In the genomic region with DNA sequence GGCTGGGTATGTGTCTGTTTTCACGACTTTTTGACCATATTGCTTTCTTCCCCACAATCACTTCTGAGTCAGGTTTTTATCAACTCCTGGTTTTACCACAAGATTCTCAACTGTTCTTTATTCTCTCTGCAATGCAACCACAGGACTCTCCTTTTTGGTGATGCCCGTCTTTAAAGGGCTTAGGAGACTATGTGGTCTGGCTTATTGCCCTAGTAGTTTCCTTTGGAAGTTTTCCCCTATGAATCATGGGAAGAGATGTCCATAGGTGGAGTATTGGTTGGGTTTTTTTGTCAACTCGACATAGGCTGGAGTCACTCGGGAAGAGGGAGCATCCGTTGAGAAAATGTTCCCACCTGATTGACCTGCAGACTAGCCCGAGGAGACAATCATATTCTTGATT, we compare ENCODE assay signal across 30 mouse cellular contexts. TPM values are rescaled to one million over a fixed set of nuclear protein-coding genes. Genes with fewer than 3 reads are reported as not detected.
"Had no signal": no experiment of that assay in that cellular context is flagged by ENCODE, and none has a peak within 500 bp of the region (broad histone marks: within the 10 kb centered on the region; RNA-seq: fewer than 3 reads in every experiment).

No protein-coding gene starts in this region.

- H3K4me2 ChIP-seq: heart, embryonic 12.5 days; hindbrain, embryonic 12.5 days; hindbrain, embryonic 14.5 days; intestine, embryonic 15.5 days; kidney, embryonic 15.5 days; limb, embryonic 13.5 days; limb, embryonic 15.5 days; liver, embryonic 12.5 days had no signal

- H3K4me1 ChIP-seq: hindbrain, embryonic 12.5 days; limb, embryonic 15.5 days; liver, embryonic 12.5 days had no signal

- H3K4me3 ChIP-seq: gastrocnemius, adult 2 months; heart, embryonic 10.5 days; heart, embryonic 12.5 days; hindbrain, embryonic 10.5 days; hindbrain, embryonic 12.5 days; intestine, embryonic 15.5 days; kidney, embryonic 15.5 days; limb, embryonic 13.5 days; limb, embryonic 15.5 days; liver, embryonic 12.5 days had no signal

- H3K27me3 ChIP-seq: hindbrain, embryonic 12.5 days; intestine, embryonic 15.5 days; kidney, embryonic 15.5 days; limb, embryonic 13.5 days; limb, embryonic 15.5 days had no signal

- DNase-seq: gastrocnemius, adult 2 months; gastrocnemius, postnatal 10 days; gastrocnemius, postnatal 25 days; heart, adult 18-20 months; heart, postnatal 10 days; heart, postnatal 4 days; kidney, adult 2 months; kidney, adult 9 months; kidney, postnatal 14 days; kidney, postnatal 36 days; layer of hippocampus, adult 9-11 months; layer of hippocampus, postnatal 36 days; left cerebral cortex, postnatal 4 days had no signal

- H3K36me3 ChIP-seq: heart, embryonic 10.5 days; intestine, embryonic 15.5 days; kidney, embryonic 15.5 days; limb, embryonic 13.5 days; limb, embryonic 15.5 days; liver, embryonic 12.5 days had no signal

RNA-seq across cellular contexts. Expression of a gene that starts 3.3 kb away (rescaled TPM):
- polyA plus RNA-seq: heart, embryonic 10.5 days; heart, embryonic 12.5 days; heart, embryonic 14.5 days; heart, embryonic 16.5 days; hindbrain, embryonic 10.5 days; hindbrain, embryonic 12.5 days; hindbrain, embryonic 14.5 days; inflammation-experienced regulatory T-cells, adult 6 months; intestine, embryonic 15.5 days; kidney, adult 2 months; kidney, postnatal 0 days; large intestine, adult 2 months; limb, embryonic 11.5 days; limb, embryonic 13.5 days; limb, embryonic 15.5 days; liver, adult 2 months; liver, embryonic 12.5 days had no signal

RNA-seq across cellular contexts. Expression of a gene that starts 32.8 kb away (rescaled TPM):
- polyA plus RNA-seq: inflammation-experienced regulatory T-cells, adult 6 months had no signal
